Mouse (Mus musculus): ENCODE measurements around the gene Chtop. TPM values are rescaled to one million over a fixed set of nuclear protein-coding genes. Genes with fewer than 3 reads are reported as not detected.

The Chtop gene
- polyA plus RNA-seq, 1 experiment from 2014 or later, result 109 TPM

DNA sequence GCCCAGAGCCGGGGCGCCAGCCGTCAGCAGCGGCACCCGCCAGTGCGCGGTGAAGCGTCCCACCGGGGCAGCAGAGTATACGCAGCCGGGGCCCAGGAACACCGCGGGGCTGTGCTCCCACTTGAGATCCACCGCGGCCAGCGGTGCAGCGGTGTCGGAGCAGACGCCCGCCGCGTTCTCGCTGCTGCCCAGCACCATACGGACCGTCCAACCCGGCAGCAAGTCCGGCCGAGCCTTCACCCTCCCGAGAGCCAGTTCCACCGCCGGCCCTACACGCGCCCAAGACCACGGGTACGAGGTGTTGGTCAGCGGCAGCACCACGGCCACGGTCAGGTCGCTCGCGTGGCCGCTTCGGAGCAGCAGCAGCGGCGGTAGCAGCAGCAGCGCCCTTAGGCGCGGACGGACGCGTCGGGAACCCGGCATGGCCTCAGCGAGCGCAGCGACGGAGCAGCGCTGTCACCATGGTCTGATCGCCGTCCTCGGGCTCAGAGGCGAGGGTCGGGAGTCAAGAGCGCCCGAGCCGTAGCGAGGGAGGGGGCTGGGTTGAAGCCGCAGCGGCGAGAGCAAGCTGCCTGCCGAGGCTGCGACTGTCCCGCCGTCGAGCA lies 44.1 kb downstream of the Chtop start:
- DNase-seq, result peak; percentile 47
- Histone ChIP-seq H3K4me3 (ENCODE audit: low read depth, low read length) (peak overlapping the region; percentile 57), H3K36me3 (ENCODE audit: insufficient read depth) (no peaks in the 10 kb centered on the region), H3K4me2 (peak overlapping the region; percentile 93), H3K9ac (peak overlapping the region; percentile 62), H3K27me3 (ENCODE audit: insufficient read depth, low read length) (peaks cover 32% of the 10 kb centered on the region), H3K4me1 (ENCODE audit: insufficient read depth) (peaks cover 4% of the 10 kb centered on the region; the same call in 1 of the 2 replicates), H3K9me3 (ENCODE audit: low read depth, low read length) (no peaks in the 10 kb centered on the region), H3K27ac (ENCODE audit: low read depth) (no peak overlapping the region; the same call in 1 of the 2 replicates)
- peak; percentile 31 for ATAC-seq (ENCODE audit: insufficient read depth)
- under 1% methylated on average over 75 of the region's 75 CpGs for WGBS
- TF ChIP-seq CTCF (IDR thresholded peaks at IDR 0.05; ENCODE audit: low read depth), result no peak

DNA sequence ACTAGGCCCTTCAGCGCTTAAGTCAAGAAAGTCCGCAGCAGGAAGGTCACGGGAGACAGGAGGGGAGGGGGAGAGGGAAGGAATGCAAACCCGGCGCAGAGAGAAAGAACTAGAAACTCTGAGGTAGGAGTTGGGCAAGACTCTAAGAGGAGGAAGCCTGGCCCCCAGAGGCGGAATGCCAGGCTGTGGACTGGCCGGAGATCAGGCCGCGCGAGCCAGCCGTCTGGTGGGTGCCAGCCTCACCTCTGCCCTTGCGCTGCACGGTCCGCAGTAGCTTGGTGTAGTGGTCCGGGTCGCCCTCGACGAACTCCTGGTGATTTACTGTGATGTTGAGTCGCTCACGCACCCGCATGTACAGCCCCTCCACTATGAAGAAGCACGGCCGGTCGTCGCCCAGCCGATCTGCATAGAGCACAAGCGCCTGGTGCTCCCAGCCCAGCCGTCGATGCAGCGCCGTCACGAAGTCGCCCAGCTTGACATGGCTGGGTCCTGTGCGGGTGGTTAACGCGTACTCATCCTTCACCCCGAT lies 44.7 kb downstream of the Chtop start:
- peak overlapping the region; percentile 93 for H3K4me2 ChIP-seq
- peaks cover 32% of the 10 kb centered on the region for H3K27me3 ChIP-seq (ENCODE audit: insufficient read depth, low read length)
- H3K9ac ChIP-seq, result peak overlapping the region; percentile 62
- ATAC-seq (ENCODE audit: insufficient read depth) (peak; percentile 4), DNase-seq (peak; percentile 53)
- H3K27ac ChIP-seq (ENCODE audit: low read depth), result no peak overlapping the region
- 10% methylated on average over 37 of the region's 37 CpGs for WGBS
- no peaks in the 10 kb centered on the region for H3K9me3 ChIP-seq (ENCODE audit: low read depth, low read length)
- H3K4me1 ChIP-seq (ENCODE audit: insufficient read depth), result peaks cover 4% of the 10 kb centered on the region; the same call in 1 of the 2 replicates
- no peak for TF ChIP-seq CTCF (IDR thresholded peaks at IDR 0.05; ENCODE audit: low read depth)
- H3K4me3 ChIP-seq (ENCODE audit: low read depth, low read length), result peak overlapping the region; percentile 57
- no peaks in the 10 kb centered on the region for H3K36me3 ChIP-seq (ENCODE audit: insufficient read depth)

DNA sequence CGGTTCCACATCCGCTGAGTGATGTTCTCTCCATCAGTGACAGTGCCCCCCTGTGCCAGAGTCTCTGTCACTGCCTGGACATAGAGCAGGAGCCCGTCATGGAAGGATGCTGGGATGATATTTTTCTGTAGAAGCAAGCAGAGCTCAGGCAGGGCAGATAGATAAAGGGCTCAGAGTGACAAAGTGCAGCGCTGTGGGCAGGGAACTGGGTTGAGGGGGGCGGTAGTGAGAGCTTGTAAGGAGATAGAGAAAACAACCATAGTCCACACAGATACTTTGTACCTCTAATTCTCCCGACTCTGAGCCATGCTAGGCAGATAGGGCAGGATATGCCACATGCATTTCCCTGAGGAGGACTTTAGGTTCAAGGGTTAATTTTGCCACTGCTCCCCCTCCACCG lies 46.7 kb downstream of the Chtop start:
- H3K4me2 ChIP-seq, result peak overlapping the region; percentile 93
- H3K27me3 ChIP-seq (ENCODE audit: insufficient read depth, low read length), result peaks cover 32% of the 10 kb centered on the region
- no peak overlapping the region for H3K27ac ChIP-seq (ENCODE audit: low read depth)
- no peak overlapping the region; the same call in 1 of the 2 replicates for H3K9ac ChIP-seq
- 0 out of 2 replicates have a peak, but pooled peaks have one; percentile 9 for TF ChIP-seq CTCF (IDR thresholded peaks at IDR 0.05; ENCODE audit: low read depth)
- no peak for ATAC-seq (ENCODE audit: insufficient read depth)
- 0 out of 2 replicates have a peak overlapping the region, but pooled peaks have one; percentile 3 for H3K4me3 ChIP-seq (ENCODE audit: low read depth, low read length)
- peaks cover 4% of the 10 kb centered on the region; the same call in 1 of the 2 replicates for H3K4me1 ChIP-seq (ENCODE audit: insufficient read depth)
- no peaks in the 10 kb centered on the region for H3K36me3 ChIP-seq (ENCODE audit: insufficient read depth)
- 30% methylated on average over 7 of the region's 7 CpGs for WGBS
- peak; percentile 15 for DNase-seq
- H3K9me3 ChIP-seq (ENCODE audit: low read depth, low read length), result no peaks in the 10 kb centered on the region

DNA sequence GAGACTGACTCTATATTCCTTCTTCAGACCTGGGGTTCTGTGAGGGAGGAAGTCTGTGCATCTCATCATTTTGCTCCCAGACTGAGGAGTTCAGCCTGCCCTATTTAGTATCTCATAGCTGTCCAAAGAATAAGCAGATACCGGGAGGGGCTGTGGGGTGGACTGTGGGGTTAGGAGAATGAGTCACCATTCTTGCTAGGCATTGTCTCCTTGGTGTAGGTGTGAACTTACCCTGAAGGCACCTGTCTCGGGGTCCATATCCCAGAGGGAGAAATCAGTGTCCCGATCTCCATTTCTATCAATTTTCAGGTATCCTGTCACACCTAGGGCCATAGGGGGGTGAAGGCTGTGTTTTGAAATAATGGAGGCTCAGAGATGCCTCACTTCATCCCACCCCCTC lies 47.4 kb downstream of the Chtop start:
- no peak overlapping the region for H3K4me3 ChIP-seq (ENCODE audit: low read depth, low read length)
- no peak overlapping the region for H3K4me2 ChIP-seq
- DNase-seq, result no peak
- H3K27ac ChIP-seq (ENCODE audit: low read depth), result no peak overlapping the region
- H3K27me3 ChIP-seq (ENCODE audit: insufficient read depth, low read length), result peaks cover 32% of the 10 kb centered on the region
- H3K9me3 ChIP-seq (ENCODE audit: low read depth, low read length), result no peaks in the 10 kb centered on the region
- 88% methylated on average over 3 of the region's 3 CpGs for WGBS
- no peak for ATAC-seq (ENCODE audit: insufficient read depth)
- no peak overlapping the region for H3K9ac ChIP-seq
- TF ChIP-seq CTCF (IDR thresholded peaks at IDR 0.05; ENCODE audit: low read depth), result no peak
- H3K4me1 ChIP-seq (ENCODE audit: insufficient read depth), result peaks cover 4% of the 10 kb centered on the region; the same call in 1 of the 2 replicates
- no peaks in the 10 kb centered on the region for H3K36me3 ChIP-seq (ENCODE audit: insufficient read depth)

DNA sequence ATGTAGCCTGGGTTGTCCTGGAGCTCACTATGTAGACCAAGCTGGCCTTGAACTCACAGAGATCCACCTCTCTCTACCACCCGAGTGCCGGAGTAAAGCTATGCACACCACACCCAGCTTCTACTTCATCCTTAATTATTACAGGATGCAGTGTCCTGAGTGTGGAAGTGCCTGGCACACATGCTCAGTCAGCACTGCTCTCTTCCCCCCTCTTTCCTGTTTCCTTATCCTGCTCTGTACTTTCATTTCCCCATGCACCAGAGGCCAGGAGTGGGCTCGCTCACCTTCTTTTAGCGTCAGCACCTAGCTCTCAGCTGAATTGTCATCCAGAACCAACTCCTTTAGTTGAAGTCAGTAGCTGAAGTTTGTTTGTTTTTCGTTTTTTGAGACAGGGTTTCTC lies 49.0 kb downstream of the Chtop start:
- 63% methylated on average over 5 of the region's 5 CpGs for WGBS
- no peak for ATAC-seq (ENCODE audit: insufficient read depth)

DNA sequence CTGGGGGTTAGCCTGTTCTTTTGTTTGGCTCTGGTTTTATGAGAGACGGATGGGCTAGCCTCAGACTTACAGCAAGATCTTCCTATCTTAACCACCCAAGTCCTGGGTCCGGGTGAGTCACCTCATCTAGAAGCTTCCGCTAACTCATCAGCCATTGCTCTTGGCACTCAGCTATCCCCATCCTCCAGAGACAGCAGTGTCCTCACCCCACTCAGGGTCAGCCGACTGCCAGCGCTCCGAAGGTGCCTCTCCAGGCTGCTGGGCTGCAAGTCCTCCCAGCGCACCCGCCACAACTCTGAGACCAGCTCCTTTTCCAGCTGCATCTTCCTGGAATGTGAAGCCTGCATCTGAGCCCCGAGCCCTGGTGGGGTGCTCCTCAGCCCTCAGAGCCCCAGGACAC lies 49.6 kb downstream of the Chtop start:
- no peak overlapping the region for H3K4me3 ChIP-seq (ENCODE audit: low read depth, low read length)
- TF ChIP-seq CTCF (IDR thresholded peaks at IDR 0.05; ENCODE audit: low read depth), result no peak
- H3K36me3 ChIP-seq (ENCODE audit: insufficient read depth), result no peaks in the 10 kb centered on the region
- H3K27me3 ChIP-seq (ENCODE audit: insufficient read depth, low read length), result peaks cover 15% of the 10 kb centered on the region
- ATAC-seq (ENCODE audit: insufficient read depth) (no peak), DNase-seq (no peak)
- H3K9me3 ChIP-seq (ENCODE audit: low read depth, low read length), result no peaks in the 10 kb centered on the region
- no peak overlapping the region for H3K27ac ChIP-seq (ENCODE audit: low read depth)
- H3K4me2 ChIP-seq, result no peak overlapping the region
- no peaks in the 10 kb centered on the region for H3K4me1 ChIP-seq (ENCODE audit: insufficient read depth)
- WGBS, result 68% methylated on average over 9 of the region's 9 CpGs
- no peak overlapping the region for H3K9ac ChIP-seq

More for the DNA sequence above, 49.0 kb downstream of the Chtop start:
- Histone ChIP-seq H3K9me3 (ENCODE audit: low read depth, low read length) (no peaks in the 10 kb centered on the region), H3K4me3 (ENCODE audit: low read depth, low read length) (no peak overlapping the region), H3K4me1 (ENCODE audit: insufficient read depth) (peaks cover 4% of the 10 kb centered on the region; the same call in 1 of the 2 replicates), H3K27me3 (ENCODE audit: insufficient read depth, low read length) (peaks cover 21% of the 10 kb centered on the region), H3K36me3 (ENCODE audit: insufficient read depth) (no peaks in the 10 kb centered on the region), H3K4me2 (no peak overlapping the region), H3K27ac (ENCODE audit: low read depth) (no peak overlapping the region), H3K9ac (no peak overlapping the region)
- TF ChIP-seq CTCF (IDR thresholded peaks at IDR 0.05; ENCODE audit: low read depth), result no peak
- DNase-seq, result no peak

DNA sequence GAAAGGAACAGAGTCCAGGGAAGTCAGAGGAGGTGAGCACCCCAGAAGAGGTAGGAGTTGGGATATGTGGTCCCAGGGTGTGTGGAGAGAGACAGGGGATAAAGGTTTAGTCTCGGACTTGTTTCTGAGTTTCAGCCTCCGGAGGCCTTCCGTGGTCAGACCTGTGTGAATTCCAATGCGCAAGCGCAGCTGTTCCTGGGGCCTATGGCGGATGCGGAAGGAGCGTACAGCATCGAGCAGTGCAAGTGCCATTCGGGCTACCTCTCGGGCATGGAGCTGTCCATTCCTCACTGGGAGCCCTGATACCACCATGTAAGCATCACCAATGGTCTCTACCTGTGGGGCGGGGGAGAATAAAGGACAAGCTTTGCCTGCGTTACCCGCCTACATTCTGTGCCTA lies 54.4 kb downstream of the Chtop start:
- TF ChIP-seq CTCF (IDR thresholded peaks at IDR 0.05; ENCODE audit: low read depth), result no peak
- no peak for DNase-seq
- WGBS, result 88% methylated on average over 14 of the region's 14 CpGs

More for the DNA sequence above, 54.4 kb downstream of the Chtop start:
- no peak overlapping the region for H3K9ac ChIP-seq
- no peak for ATAC-seq (ENCODE audit: insufficient read depth)
- no peak overlapping the region for H3K4me3 ChIP-seq (ENCODE audit: low read depth, low read length)
- H3K9me3 ChIP-seq (ENCODE audit: low read depth, low read length), result no peaks in the 10 kb centered on the region
- no peaks in the 10 kb centered on the region for H3K4me1 ChIP-seq (ENCODE audit: insufficient read depth)
- H3K36me3 ChIP-seq (ENCODE audit: insufficient read depth), result no peaks in the 10 kb centered on the region
- H3K4me2 ChIP-seq, result no peak overlapping the region
- no peak overlapping the region for H3K27ac ChIP-seq (ENCODE audit: low read depth)
- no peaks in the 10 kb centered on the region for H3K27me3 ChIP-seq (ENCODE audit: insufficient read depth, low read length)

Data from lung, embryonic 14.5 days (tissue).